Mouse (Mus musculus) stomach, postnatal 0 days (tissue): Measurements from ENCODE around the gene Nrf1. TPM values are rescaled to one million over a fixed set of nuclear protein-coding genes. Genes with fewer than 3 reads are reported as not detected.

Experiments
- ATAC-seq: fragments of 200-750 bp; cut with Nextera tagmentation; 2 replicates; pipeline ENCODE4 v1.8.0; 2017; ENCODE audit not compliant: low FRiP score, low TSS enrichment
- DNase-seq: peaks from one replicate; pipeline ENCODE4 v3.0.0-alpha.2; 2016; ENCODE audit warnings: low spot score
- H3K27ac ChIP-seq: fragments of 300-500 bp; sonication (generic); replicated peaks from 2 replicates; pipeline ENCODE4 v1.5.1; 2014; ENCODE audit warnings: mild to moderate bottlenecking, control low read depth
- H3K27me3 ChIP-seq: fragments of 300-500 bp; sonication (generic); 2 replicates; pipeline ENCODE4 v1.6.1; 2014; ENCODE audit warnings: low read length; ENCODE audit not compliant: control insufficient read depth, insufficient read depth
- H3K36me3 ChIP-seq: fragments of 300-500 bp; sonication (generic); 2 replicates; pipeline ENCODE4 v1.6.1; 2014; ENCODE audit warnings: low read length, mixed read lengths; ENCODE audit not compliant: control insufficient read depth, insufficient read depth
- H3K4me1 ChIP-seq: fragments of 300-500 bp; sonication (generic); replicated peaks from 2 replicates; pipeline ENCODE4 v1.6.1; 2014; ENCODE audit warnings: antibody characterized with exemption; ENCODE audit not compliant: control insufficient read depth, insufficient read depth
- H3K4me2 ChIP-seq: fragments of 300-500 bp; sonication (generic); replicated peaks from 2 replicates; pipeline ENCODE4 v1.6.1; 2014; ENCODE audit warnings: low read depth, mild to moderate bottlenecking, control low read depth, moderate library complexity
- H3K4me3 ChIP-seq: fragments of 300-500 bp; sonication (generic); 2 replicates; pipeline ENCODE4 v1.5.1; 2014; ENCODE audit warnings: low read depth, low read length, control low read depth
- H3K9ac ChIP-seq: fragments of 300-500 bp; sonication (generic); 2 replicates; pipeline ENCODE4 v1.6.1; 2014; ENCODE audit warnings: mild to moderate bottlenecking, low read length, control low read depth, mixed read lengths
- H3K9me3 ChIP-seq: fragments of 300-500 bp; sonication (generic); 2 replicates; pipeline ENCODE4 v1.6.1; 2016; ENCODE audit warnings: low read length; ENCODE audit not compliant: control insufficient read depth
- CTCF ChIP-seq: IDR thresholded peaks from 2 replicates; pipeline ENCODE4 v1.5.1; 2016; ENCODE audit warnings: antibody characterized with exemption, low read depth, mild to moderate bottlenecking, moderate library complexity
- EP300 ChIP-seq: optimal IDR thresholded peaks from 2 replicates; pipeline ENCODE3; 2016; ENCODE audit warnings: antibody characterized with exemption
- WGBS: fragments of 180-500 bp; shearing (Covaris S2); extraction: QIAGEN DNeasy Blood & Tissue Kit; methylation state at CpG from one replicate; pipeline ENCODE4 v1.1.7; 2014; 5-methylcytosine and 5-hydroxymethylcytosine counted together
- polyA plus RNA-seq: library from polyadenylated mRNA; unstranded; fragments of >200 nt; fragmentation: Nextera tagmentation; extraction: Ambion mirVana; gene quantifications from 2 replicates; pipeline ENCODE4 v1.2.1, GENCODE M21; 2015

The Nrf1 gene
- polyA plus RNA-seq, 1 experiment from 2014 or later: 15.1 TPM

- no peak for ATAC-seq
Observed at GRCm38 (mm10) chr6:30123391-30123790, 75.6 kb downstream of the Nrf1 start.

DNA sequence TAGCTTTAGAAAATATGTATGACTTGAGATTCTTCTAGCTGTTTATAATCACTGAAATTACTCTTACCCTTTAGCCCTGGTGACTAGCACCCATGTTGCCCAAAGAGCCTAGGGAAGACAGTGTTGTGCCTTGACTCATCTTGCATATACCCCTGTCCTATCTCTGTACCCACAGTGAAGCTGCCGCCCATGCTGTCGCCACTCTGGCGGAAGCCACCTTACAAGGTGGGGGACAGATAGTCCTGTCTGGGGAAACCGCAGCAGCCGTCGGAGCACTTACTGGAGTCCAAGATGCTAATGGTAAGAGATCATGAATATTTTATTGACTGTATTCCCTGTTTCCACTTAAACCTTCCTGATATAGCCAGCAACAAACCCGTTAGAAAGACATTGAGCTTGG, 78.3 kb downstream of the Nrf1 start:
- no peaks in the 10 kb centered on the region for H3K4me1 ChIP-seq
- H3K4me2 ChIP-seq: no peak overlapping the region
- H3K4me3 ChIP-seq: no peak overlapping the region
- WGBS: 97% methylated on average over 7 of the region's 7 CpGs
- TF ChIP-seq CTCF: no peak
- no peak for TF ChIP-seq EP300
- ATAC-seq (no peak), DNase-seq (no peak)
- no peaks in the 10 kb centered on the region for H3K9me3 ChIP-seq
- no peak overlapping the region for H3K27ac ChIP-seq
- H3K27me3 ChIP-seq: no peaks in the 10 kb centered on the region
- 0 out of 2 replicates have a peak, but pooled peaks cover 2% of the 10 kb centered on the region for H3K36me3 ChIP-seq
- no peak overlapping the region for H3K9ac ChIP-seq

More at GRCm38 (mm10) chr6:30123391-30123790, 75.6 kb downstream of the Nrf1 start:
- Histone ChIP-seq H3K9ac (no peak overlapping the region), H3K36me3 (peaks cover 6% of the 10 kb centered on the region; the same call in 1 of the 2 replicates), H3K27me3 (no peaks in the 10 kb centered on the region), H3K9me3 (no peaks in the 10 kb centered on the region), H3K27ac (no peak overlapping the region), H3K4me1 (no peaks in the 10 kb centered on the region), H3K4me3 (no peak overlapping the region), H3K4me2 (no peak overlapping the region)
- WGBS: 84% methylated on average over 1 of the region's 1 CpGs
- no peak for TF ChIP-seq CTCF
- no peak for TF ChIP-seq EP300
- DNase-seq: no peak

GRCm38 (mm10) chr6:30126766-30127165, 79.0 kb downstream of the Nrf1 start:
- H3K27me3 ChIP-seq: no peaks in the 10 kb centered on the region
- H3K27ac ChIP-seq: no peak overlapping the region
- no peaks in the 10 kb centered on the region for H3K9me3 ChIP-seq
- no peak overlapping the region for H3K4me3 ChIP-seq
- no peak for DNase-seq
- no peaks in the 10 kb centered on the region for H3K36me3 ChIP-seq
- WGBS: 80% methylated on average over 7 of the region's 9 CpGs
- H3K4me2 ChIP-seq: no peak overlapping the region
- no peak for TF ChIP-seq CTCF
- no peak overlapping the region for H3K9ac ChIP-seq
- no peaks in the 10 kb centered on the region for H3K4me1 ChIP-seq
- no peak for ATAC-seq

GRCm38 (mm10) chr6:30132399-30132798, 84.6 kb downstream of the Nrf1 start:
- 87% methylated on average over 3 of the region's 3 CpGs for WGBS
- no peak for DNase-seq
- H3K4me2 ChIP-seq: no peak overlapping the region
- no peak for ATAC-seq
- no peaks in the 10 kb centered on the region for H3K4me1 ChIP-seq
- peaks cover 11% of the 10 kb centered on the region for H3K36me3 ChIP-seq
- H3K4me3 ChIP-seq: no peak overlapping the region
- TF ChIP-seq CTCF (no peak), EP300 (no peak)
- no peaks in the 10 kb centered on the region for H3K27me3 ChIP-seq
- no peaks in the 10 kb centered on the region for H3K9me3 ChIP-seq
- H3K9ac ChIP-seq: no peak overlapping the region
- no peak overlapping the region for H3K27ac ChIP-seq

DNA sequence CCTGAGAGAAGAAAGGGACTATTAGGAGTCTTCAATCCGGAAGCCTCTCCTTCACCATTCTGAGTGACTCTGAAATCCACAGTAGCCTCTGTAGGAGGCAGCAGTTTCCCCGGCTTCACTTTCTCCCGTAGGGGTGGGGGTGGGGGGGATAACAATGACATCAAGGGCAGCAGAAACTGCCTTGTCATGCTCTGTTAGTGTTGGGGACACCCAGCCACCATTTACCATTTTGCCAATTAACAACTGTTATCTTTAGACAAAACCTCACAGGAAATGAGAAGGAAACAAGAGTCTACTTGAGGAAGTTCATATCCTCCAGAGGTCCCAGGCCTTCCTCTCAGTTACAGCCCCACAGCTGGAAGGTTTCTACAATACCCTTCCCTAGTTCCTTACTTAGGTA, 87.8 kb downstream of the Nrf1 start:
- Histone ChIP-seq H3K9me3 (no peaks in the 10 kb centered on the region), H3K4me1 (no peaks in the 10 kb centered on the region), H3K9ac (no peak overlapping the region), H3K4me2 (no peak overlapping the region), H3K27ac (no peak overlapping the region), H3K27me3 (no peaks in the 10 kb centered on the region), H3K4me3 (no peak overlapping the region), H3K36me3 (peaks cover 11% of the 10 kb centered on the region)
- ATAC-seq (no peak), DNase-seq (no peak)
- WGBS: 51% methylated on average over 3 of the region's 3 CpGs
- TF ChIP-seq EP300 (no peak), CTCF (no peak)

- Histone ChIP-seq H3K27ac (no peak overlapping the region), H3K9ac (no peak overlapping the region), H3K4me2 (no peak overlapping the region), H3K4me3 (no peak overlapping the region), H3K27me3 (no peaks in the 10 kb centered on the region), H3K36me3 (peaks cover 13% of the 10 kb centered on the region), H3K9me3 (no peaks in the 10 kb centered on the region), H3K4me1 (no peaks in the 10 kb centered on the region)
- DNase-seq: no peak
- 93% methylated on average over 2 of the region's 2 CpGs for WGBS
- TF ChIP-seq EP300 (no peak), CTCF (no peak)
- ATAC-seq: no peak
Observed at GRCm38 (mm10) chr6:30137227-30137626, 89.4 kb downstream of the Nrf1 start.
